Mouse (Mus musculus) heart, postnatal 0 days (tissue): ENCODE measurements around the gene Kcnc3.

ENCODE experiments used
- CTCF ChIP-seq: IDR thresholded peaks from 2 replicates; pipeline ENCODE4 v1.5.1; 2016; ENCODE audit warnings: antibody characterized with exemption, control low read depth, low read depth
- EP300 ChIP-seq: IDR thresholded peaks from 2 replicates; pipeline ENCODE4 v1.6.1; 2016; ENCODE audit warnings: antibody characterized with exemption, low read depth

GRCm38 (mm10) chr7:44625241-44626067 is 35.0 kb downstream of the Kcnc3 start:
- no peak for TF ChIP-seq CTCF
- TF ChIP-seq EP300, result no peak
